Mouse (Mus musculus) MEL (cell line): ENCODE data around the gene Gpr31b.
"Not testable (repeated sequence)": the region's sequence is repeated elsewhere in the genome, so short reads cannot be mapped to it uniquely, and the experiment has no call there.

ENCODE experiments used
- CTCF ChIP-seq, 3 experiments: IDR thresholded peaks in 2 of 3; conservative IDR thresholded peaks in 1 of 3; 2 replicates each; pipeline ENCODE4 v1.5.1; 2011 to 2012; ENCODE audit warnings: low read length in 3 of 3, low read depth in 2 of 3, mild to moderate bottlenecking in 2 of 3, improper control_type of control experiment in 1 of 3, inconsistent platforms in 1 of 3, mixed read lengths in 1 of 3, moderate library complexity in 1 of 3; ENCODE audit not compliant: control insufficient read depth in 1 of 3, insufficient read depth in 1 of 3, poor library complexity in 1 of 3, severe bottlenecking in 1 of 3
- E2F4 ChIP-seq: IDR thresholded peaks from 2 replicates; pipeline ENCODE4 v1.6.1; 2011; ENCODE audit warnings: low read depth, low read length, improper control_type of control experiment, borderline replicate concordance
- KAT2A ChIP-seq: conservative IDR thresholded peaks from 2 replicates; pipeline ENCODE4 v1.6.1; 2012; ENCODE audit warnings: low read depth, low read length, improper control_type of control experiment, inconsistent platforms
- NELFE ChIP-seq: IDR thresholded peaks from 2 replicates; pipeline ENCODE4 v1.6.1; 2011; ENCODE audit warnings: low read depth, low read length, improper control_type of control experiment
- POLR2AphosphoS2 ChIP-seq: IDR thresholded peaks from 2 replicates; pipeline ENCODE4 v1.6.1; 2011; ENCODE audit warnings: low read length, improper control_type of control experiment
- SMC3 ChIP-seq: IDR thresholded peaks from 2 replicates; pipeline ENCODE4 v1.6.1; 2011; ENCODE audit warnings: low read depth, low read length, improper control_type of control experiment
- ZNF384 ChIP-seq: IDR thresholded peaks from 2 replicates; pipeline ENCODE4 v1.6.1; 2012; ENCODE audit warnings: low read depth, mild to moderate bottlenecking, inconsistent platforms, low read length, improper control_type of control experiment

GRCm38 (mm10) chr17:13092960-13093359 is 40.9 kb upstream of the Gpr31b start:
- TF ChIP-seq SMC3; POLR2AphosphoS2; E2F4; CTCF (IDR thresholded peaks at IDR 0.05 in 2 of 3, conservative IDR thresholded peaks at IDR 0.05 in 1 of 3; ENCODE audit: control insufficient read depth in 1 of 3, insufficient read depth in 1 of 3, low read depth in 2 of 3, low read length in 3 of 3, poor library complexity in 1 of 3, severe bottlenecking in 1 of 3); KAT2A; NELFE; ZNF384: not testable (repeated sequence)
